Mouse (Mus musculus): ENCODE data around the gene Arpc1b. TPM values are rescaled to one million over a fixed set of nuclear protein-coding genes. Genes with fewer than 3 reads are reported as not detected.
"Not testable (repeated sequence)": the region's sequence is repeated elsewhere in the genome, so short reads cannot be mapped to it uniquely, and the experiment has no call there.

The Arpc1b gene
- total RNA-seq (2021): 205 and 257 TPM in 2 replicates
- long read RNA-seq, experiment 1, transcript Arpc1b-211 (10 exons, 1,394 nt): minor isoform, 6 of 258 reads
- long read RNA-seq, experiment 1, transcript Arpc1b-201 (10 exons, 3,105 nt): major isoform, 232 of 258 reads
- long read RNA-seq, experiment 1, partial matches to known transcripts: 5 of 258 reads
- long read RNA-seq, experiment 1, other reads (novel, unspliced or antisense): 13 of 258 reads
- long read RNA-seq, experiment 2, transcript Arpc1b-201 (10 exons, 3,105 nt): major isoform, 158 of 189 reads
- long read RNA-seq, experiment 2, partial matches to known transcripts: 12 of 189 reads
- long read RNA-seq, experiment 2, other reads (novel, unspliced or antisense): 17 of 189 reads

DNA sequence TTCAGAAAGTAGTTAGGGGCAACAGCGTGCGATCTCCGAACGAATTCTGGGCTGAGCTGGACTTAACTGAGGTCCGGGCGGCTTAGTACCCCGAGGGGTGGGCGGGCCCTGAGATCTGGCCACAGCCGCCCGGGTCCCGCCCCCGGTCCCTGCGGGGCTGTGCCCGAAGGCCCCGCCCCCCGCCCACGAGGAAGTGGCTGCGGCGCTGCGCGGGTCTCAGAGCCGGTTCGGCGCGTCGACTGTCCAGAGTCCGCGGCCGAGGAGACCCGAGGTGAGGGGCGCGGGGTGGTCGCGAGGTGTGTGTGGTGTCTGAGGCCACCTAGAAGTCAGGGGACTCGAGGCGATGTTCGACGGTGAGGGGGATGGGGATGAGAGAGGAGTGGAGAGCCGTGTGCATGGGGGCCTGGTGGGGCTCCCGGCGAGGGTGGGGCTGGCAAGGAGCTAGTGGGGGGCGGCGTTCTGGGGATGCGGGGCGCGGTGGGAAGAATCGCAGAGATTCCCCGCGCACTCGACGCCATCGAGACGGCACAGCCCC, at the start of gene Arpc1b:
Arpc1b (plus strand) TSS at position 145 of the 535 bp plus-strand sequence.
- DNase-seq: peak; percentile 90

DNA sequence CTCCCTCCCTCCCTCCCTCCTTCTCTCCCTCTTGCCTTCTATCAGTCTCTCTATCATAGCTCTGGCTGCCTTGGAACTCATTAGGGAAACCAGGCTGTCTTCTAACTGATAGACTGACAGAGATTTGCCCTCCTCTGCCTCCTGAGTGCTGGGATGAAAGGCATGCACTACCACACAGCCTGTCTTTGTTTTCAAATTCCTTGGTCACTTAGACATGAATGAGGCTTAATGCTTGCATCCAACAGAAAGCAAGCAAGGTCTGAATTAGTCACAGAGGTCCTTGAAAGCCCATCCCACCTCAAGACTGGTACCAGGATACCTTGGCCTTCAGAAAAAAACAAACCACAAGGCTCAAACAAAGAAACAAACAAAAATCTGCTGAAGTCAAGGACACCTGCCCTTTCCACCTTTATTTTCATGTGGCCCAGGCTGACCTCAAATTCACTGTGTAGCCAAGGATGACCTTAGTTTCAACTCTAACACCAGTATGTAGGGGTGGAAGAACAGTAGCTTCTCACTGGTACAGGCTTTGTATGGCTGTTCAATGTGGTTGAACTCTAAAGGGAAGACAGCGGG, 49.2 kb upstream of the Arpc1b start:
- no peak for DNase-seq

DNA sequence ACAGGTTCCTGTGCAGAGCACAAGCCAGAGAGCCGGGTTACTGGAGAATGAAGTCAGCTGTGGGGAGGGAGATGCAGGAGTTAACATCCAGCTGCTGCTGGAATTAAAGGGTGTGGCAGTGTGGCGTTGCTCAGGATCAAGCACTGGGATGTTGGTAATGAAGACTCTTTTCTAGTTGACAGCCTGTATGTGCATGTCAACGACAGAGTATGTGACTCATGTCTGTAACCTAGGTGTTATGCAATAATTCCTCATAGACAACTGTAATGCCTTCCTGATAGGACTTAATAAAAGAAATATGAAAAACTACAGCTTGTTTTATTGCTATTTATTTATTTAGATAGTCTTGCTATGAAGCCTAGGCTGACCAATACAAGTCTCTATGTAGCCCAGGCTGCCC, 45.2 kb upstream of the Arpc1b start:
- no peak for DNase-seq

DNA sequence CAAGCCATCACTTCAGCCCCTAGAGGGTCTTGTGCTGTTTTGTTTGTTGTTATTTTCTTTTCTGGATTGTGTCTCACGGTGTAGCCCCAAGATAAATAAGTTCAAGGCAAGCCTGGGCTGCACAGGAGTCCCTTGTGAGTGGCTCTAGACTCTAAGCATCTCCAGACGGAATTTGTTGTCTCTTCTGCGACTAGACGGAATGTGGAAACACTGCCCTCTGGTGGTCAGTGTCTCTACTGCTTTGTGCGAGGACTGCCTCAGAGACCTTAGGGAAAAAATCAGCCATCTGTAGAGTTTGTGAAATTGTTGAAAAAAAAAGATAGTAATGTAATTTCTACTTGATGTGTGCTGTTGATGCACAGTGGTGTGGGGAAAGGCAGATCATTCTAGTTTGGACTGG, 44.3 kb upstream of the Arpc1b start:
- peak; percentile 83 for DNase-seq

DNA sequence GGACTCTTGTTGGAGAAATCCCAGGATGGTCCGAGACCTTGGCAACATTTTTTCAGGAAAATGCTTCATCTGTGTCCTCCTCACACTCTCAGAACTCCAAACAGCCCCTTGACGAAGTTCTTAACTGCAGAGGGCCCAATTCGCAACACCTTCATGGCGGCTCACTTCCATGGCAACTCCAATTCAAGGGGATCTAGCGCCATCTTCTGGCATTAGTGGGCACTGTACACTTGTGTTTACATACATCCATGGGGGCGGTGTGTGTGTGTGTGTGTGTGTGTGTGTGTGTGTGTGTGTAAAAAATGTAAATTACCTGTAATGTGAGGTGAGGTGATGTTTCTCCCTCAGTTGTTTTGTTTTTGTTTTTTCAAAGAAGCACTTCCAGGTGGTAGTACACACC, 42.7 kb upstream of the Arpc1b start:
- DNase-seq: peak; percentile 23

DNA sequence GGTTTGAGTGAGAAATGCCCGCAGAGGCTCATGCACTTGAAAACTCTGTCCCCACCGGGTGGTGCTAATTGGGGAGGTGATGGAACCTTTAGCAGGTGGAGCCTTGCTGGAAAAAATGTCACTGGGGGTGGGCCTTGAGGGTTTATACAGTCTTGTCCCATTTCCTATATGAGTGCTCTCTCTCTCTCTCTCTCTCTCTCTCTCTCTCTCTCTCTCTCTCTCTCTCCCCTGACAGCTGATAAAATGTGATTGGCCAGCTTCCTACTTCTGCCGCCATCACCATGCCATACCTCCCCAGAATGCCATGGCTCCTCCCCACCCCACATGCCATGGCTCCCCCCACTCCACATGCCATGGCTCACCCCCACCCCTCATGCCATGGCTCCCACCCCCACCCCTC, 38.9 kb upstream of the Arpc1b start:
- DNase-seq: no peak

DNA sequence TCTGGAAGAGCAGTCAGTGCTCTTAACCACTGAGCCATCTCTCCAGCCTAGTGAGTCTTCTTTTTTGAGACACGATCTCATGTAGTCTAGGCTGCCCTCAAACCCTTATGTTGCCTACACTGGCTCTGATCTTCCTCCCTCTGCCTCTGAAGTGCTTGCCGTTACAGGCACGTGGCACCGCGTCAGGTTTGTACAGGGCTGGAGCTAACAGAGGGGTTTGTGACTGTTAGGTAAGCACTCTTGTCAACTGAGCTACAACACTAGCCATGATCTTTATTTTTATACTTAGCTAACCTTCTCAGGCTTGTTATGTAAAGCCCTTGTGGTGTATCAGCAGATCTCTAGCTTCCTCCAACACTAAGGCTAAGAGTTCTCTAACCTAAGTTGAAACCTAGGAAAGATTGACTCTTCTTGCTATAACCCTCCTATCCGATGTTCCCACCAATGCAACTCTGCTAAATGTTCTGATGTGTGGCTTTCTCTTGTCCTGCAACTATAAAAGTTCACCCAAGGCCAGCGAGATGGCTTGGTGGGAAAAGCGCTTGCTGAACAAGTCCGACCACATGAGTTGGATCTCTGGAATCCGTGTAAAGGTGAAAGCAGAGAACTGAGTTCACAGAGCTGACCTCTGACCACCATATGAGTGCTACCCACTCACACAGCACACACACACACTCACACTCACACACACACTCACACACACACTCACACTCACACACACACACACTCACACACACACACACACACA, 32.0 kb upstream of the Arpc1b start:
- no peak for DNase-seq

DNA sequence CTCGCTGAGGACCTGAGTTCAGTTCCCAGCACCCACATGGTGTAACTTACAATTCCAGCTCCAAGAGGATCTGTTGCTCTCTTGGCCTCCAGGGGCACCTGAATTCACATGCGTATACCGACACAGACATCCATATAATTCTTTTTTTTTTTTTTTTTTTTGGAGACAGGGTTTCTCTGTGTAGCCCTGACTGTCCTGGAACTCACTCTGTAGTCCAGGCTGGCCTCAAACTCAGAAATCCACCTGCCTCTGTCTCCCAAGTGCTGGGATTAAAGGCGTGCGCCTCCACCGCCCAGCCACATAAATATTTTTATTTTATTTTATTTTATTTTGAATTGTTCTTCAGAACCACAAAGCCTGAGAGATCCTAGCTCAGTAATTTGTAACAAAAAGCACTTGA, 30.8 kb upstream of the Arpc1b start:
- DNase-seq: not testable (repeated sequence)

DNA sequence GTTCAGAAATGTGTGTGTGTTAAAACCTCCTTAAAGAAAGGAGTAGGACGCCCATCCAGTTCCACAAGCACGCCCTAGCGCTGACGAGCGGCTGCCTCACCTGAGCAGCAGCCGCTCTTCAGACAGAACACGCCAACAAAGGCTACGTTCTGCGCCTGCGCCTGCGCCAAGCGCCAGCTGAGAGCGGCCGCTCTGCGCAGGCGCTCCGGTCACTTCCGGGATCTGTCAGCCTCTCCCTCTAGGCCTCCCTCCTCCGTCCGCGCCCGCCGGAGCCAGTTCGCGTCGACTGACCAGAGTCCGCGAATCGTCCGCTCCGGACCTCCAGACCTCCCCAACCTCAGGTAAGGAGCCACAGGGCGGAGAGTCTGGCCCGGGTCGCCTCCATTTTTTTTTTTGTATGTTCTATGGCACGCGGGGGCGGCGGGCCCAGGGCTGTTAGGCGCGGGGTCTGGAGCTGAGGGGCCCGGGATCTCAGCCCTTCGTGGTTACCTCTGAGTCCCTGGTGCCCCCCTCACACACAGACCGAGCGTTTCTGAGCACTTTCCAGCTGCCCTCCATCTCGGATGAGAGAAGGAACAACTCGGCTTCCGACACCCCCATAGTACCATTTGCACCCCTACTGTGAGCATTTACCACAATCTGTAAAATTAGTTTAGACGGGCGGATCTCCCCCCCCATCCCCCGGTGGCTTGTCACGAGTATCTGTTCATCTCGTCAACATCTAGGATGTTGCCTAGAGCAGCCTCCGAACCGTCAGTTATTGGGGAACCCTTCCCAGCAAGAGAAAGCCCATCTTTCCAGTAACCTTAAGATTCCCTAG, 30.2 kb upstream of the Arpc1b start, which contains the start of the genes Arpc1a and Kpna7:
Arpc1a (plus strand) TSS at position 199 of the 820 bp plus-strand sequence.
Kpna7 (minus strand) TSS at position 399 of the 820 bp plus-strand sequence.
- peak; percentile 97 for DNase-seq

DNA sequence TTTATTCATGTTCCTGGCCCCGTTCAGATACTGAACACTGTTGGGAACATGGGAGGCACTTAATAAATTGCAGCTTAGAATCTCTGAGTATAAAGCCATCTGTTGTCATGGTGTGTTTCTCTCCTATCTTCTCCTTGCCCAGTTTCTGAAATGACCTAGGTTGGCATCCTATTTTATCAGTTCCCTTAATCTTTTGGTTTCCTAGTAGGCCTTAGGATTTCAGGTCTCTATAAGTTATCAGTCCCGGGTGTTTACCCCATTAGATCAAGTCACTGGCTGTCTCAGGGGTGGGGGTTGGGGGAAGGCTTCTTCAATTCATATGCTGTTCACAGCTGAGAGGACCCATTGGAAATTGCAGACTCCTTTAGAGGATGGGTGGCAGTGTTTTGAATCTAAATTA, 29.2 kb upstream of the Arpc1b start:
- no peak for DNase-seq

DNA sequence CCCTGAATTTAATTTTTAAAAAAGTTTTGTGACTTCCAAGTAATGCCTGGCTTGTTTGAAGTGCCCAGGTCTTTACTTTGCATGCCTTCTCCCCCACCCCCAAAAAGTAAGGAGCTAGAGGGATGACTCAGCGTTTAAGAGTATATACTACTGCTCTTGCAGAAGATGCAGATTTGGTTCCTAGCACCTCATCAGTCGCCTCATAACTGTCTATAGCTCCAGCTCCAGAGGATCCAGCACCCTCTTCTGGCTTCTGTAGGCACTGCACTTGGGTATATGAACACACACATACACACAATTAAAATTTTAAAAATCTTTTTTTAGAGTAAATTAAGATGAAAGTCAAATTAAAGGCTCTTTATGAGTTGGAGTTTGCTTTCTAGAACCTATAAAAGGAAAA, 25.8 kb upstream of the Arpc1b start:
- no peak for DNase-seq

DNA sequence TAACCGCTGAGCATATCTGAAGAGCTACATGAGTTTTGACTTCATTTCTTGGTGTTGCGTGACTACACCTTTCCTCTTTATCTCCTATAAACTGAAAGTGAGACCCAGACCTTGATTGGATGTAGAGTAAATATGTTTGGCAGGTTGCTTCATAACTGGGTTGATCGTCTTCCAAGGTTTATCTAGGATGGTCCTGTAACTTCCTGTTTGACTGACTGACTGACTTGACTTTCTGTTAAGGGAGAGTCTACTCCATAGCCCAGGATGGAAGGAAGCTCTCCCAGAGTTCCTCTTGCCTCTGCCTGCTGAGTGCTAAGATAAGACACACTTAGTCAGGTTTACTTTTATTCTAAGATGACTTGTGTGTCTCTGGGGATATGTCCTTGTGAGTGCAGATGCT, 24.1 kb upstream of the Arpc1b start:
- no peak for DNase-seq

DNA sequence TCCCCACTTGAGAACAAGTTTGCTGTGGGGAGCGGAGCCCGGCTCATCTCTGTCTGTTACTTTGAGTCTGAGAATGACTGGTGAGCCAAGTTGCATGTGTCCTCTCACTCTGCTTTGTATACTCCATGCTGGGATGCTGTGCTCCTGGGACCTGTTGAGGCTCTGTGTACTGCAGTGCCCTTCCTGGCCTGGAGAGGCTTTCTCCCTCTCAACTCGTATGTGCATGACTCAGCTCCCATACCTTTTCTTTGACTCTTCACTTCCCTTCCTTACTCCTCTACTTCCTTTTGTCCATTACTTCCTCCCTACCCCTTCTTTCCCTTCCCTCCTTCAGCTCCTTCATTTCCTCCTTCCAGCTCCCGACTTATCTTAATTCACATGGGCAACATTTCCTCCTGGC, 17.8 kb upstream of the Arpc1b start:
- no peak for DNase-seq

DNA sequence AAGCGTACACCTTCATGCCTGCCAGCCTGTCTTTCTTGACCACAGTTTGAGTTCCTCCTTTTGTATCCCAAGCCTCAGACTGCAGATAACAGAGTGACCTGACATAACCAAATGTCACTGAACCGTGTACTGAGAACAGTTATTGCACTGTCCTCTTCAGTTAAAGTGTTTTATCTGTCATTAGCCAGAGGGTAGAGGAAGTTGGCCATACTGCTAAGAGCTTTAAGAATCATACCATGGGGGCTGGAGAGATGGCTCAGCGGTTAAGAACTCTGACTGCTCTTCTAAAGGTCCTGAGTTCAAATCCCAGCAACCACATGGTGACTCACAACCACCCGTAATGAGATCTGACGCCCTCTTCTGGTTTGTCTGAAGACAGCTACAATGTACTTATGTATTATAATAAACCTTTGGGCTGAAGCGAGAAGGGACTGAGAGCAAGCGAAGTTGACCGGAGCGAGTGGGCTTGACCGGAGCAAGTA, 15.6 kb upstream of the Arpc1b start:
- no peak for DNase-seq

DNA sequence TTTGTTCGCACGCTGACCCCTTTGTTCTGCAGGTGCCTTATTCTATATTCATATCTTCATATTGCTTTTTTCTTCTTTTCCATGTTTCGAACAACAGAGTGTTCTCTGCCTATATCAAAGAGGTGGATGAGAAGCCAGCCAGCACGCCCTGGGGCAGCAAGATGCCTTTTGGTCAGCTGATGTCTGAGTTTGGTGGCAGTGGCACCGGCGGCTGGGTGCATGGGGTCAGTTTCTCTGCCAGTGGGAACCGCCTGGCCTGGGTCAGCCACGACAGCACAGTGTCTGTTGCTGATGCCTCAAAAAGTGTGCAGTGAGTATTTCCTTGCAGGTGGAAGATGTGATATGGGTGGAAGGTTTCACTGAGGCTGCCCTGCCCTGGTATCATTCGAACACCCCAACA, 13.1 kb upstream of the Arpc1b start:
- no peak for DNase-seq

DNA sequence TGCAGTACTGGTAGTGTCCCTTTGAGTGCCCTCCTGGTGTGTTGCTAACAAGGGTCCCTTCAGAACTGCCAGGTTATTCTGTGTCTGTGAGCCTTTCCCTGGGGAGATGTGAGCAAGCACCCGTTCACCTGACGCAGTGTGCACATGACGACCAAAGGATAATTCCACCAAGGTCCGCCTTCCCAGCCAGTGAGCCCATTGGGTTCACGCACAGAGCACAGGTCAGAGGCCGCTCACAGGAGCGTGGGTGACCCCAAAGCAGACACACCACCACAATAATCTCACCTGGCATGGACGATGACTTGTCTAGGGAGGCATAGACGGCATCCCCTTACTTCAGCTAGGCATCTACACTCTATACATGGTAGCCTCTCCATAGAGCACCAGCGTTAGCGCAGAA, 12.6 kb upstream of the Arpc1b start:
- DNase-seq: not testable (repeated sequence)

DNA sequence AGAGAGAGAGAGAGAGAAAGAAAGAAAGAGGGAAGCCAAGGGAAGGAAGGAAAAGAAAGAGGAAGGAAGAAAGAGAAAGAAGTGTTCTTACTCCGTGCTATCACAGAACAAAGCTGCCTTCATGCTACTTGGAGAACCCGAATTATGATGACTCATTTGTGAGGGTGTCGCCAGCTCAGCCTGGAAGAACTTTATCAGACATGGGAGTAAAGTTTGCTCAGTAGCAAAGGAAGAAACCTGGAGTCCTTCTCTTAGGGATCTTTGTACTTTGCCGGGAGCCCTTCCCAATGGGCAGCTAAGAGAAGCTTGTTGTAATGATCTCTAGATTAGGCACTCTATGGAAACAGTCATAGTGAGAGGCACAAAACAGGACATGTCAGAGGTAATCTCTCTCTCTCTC, 11.3 kb upstream of the Arpc1b start:
- no peak for DNase-seq

DNA sequence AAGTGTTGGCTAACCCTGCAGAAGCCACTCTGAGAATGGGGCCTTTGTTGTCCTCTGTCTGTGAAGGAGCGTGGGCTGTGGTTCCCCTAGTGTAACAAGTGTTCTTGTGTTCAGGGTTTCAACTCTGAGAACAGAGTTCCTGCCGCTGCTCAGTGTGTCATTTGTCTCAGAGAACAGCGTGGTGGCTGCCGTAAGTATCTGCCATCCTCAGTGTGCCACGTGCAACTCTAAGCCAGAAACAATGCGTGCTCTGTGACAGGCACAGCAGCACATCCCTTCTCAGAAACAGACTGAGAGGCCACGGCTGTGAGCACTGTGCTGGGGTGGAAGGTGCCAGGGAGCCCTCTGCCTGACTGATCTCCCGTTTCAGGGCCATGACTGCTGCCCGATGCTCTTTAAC, 9.7 kb upstream of the Arpc1b start:
- no peak for DNase-seq

DNA sequence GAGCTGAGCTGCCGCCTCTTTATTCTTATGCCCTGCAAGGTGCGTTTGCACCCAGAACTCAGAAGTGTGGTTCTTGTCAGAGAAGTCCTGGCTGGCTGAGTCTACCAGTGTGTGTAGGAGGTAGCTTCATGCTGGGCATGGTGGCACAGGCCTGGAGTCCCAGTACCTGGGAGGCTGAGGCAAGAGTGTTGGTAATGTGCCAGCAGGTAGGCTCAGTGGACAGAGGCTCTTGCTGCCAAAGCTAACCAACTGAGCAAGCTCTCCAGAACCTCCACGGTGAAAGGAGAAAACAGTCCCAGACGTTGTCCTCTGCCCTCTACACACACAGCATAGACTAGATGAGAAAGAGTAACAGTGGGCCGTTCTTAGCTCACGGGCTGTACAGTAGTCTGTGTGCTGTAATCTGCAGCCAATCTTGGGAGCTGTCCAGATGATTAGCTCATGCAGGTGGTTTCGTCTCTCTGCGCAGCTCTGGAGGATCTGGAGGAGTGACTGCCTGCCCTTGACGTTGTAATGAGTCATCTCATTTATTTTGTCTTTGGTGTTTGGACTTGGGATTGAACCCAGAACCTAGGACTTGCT, 8.2 kb upstream of the Arpc1b start:
- DNase-seq: peak; percentile 52

DNA sequence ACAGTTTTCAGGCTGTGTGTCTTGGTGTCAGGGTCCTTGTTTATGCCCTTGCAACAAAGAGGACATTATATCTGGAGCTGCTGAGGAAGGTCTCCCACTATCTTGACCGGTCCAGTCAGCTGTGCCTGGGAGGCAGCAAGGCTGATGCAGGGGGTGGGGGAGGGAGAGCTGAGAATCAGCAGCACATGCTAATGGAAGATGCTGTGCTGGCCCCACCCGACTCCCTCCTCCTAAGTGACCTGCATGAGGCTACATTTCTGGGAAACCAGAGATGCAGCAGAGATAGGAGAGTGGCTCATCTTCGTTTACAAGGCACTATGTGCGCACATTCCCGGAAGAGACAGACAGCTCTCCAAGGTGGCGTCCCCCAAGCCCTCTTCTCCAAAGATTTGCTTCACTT, 3.6 kb upstream of the Arpc1b start:
- DNase-seq: no peak

DNA sequence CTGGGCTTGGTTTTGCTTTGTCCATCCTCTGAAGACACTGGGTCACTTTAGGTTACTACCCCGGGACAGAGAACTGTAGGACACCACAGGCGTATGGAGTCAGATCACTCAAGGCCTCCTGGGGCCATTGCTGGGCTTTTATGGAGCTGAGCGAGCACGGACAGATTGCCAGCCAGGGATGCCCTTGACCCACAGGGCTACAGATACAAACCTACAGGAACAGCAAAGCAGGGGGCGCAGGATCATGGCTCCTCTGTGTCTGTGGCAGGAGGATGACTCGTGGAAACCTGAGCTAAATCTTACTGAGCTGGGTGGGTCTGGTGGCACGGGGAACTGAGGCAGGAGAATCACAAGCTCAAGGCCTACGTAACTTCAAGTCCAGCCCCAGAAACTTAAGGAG, 1.4 kb upstream of the Arpc1b start:
- peak; percentile 50 for DNase-seq

DNA sequence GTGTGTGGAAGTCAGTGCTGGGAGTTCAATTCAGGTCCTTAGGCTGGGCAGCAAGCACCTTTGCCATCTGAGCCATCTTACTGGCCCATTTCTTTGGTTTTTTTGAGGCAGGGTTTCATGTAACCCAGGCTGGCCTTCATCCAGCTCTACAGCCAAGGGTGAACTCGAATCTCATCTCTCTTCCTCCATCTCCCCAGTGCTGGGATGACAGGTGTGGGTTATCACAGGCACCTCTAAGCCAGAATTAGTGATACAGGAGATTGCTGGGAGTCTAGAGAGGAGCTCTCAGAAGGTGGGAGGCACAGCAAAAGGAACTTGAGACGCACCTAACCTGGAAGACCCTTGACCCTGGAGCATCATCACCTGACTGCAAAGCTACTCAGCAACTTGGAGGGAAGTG, 599 bp upstream of the Arpc1b start:
- no peak for DNase-seq
